Mouse (Mus musculus): Measurements from ENCODE around the gene Mecom.

Gene Mecom

DNA sequence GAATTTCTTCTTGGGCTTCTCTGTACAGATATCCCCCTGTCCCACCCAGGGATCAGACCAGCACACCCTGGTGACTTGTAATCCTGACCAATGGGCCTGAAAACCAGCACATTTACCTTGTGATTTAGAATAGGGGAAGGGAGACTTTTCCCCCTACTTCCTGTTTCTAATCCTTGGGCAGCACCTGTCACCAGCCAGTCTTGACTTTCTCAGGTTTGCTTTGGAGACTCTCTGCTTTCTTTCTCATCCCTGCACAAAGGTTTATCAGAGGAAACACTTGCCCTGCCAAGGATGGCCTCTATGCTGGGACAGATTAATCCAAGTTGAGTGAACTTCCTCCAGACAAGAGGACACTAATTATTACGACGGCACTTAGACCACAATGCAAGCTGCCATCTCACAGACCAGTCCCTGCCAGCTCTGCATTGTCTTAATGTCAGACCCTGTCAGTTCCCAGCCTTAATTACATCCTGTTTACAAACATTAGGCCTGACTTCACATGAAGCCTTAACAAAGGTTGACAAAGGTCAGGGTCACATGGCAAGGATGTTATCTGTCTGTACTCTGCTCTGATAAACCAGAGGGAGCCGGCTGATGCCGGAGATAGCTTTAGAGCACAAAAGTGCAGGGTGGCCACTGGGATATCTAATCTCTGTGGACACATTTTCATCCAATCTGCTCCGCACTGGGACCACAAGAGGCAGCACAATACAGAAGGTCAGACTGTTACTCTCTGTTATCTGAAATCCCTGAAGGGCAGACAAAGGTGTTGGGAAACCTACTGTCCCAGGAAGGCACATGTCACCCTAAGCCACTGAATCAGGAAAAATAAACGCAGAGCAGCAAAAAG lies 193.7 kb downstream of the Mecom start:
- DNase-seq (ENCODE audit: low spot score in 2 of 2): no peak

DNA sequence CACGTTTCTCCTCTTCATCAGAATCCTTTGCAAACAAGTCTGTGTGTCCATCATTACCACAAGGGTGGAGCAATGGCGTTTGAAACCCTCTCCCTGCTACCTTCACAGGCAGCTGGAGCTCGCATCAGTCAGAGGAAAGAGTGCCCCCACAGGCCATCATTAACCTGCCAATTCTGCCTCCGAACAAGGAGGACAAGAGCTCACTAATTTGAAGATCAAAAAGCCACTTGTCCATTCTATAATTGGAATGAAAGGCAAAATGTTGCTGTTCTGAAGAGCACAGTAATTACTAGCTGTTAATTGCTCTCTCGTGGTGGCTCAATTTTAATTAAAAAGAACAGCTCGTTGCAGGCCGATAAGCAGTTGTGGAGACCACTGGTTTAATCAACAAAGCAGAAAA lies 198.5 kb downstream of the Mecom start:
- no peak for DNase-seq (ENCODE audit: low spot score in 2 of 2)

DNA sequence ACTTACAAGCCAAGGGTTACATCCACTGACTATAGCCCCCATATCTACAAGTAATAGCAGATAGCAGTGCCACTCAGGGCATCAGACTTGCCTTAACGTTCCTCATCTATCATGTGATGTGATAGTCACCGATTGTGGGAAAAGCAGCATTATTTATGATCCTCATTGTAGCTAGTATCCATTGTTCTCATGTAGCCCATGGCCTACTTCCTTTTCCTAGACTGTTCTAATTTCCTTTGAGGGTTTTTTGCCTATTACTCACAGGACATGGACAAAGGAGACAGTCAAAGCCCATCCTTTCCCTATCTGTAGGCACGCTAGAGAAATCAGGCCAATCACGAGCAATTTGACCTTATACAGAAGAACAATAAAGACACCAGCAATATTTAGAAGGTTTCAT lies 203.7 kb downstream of the Mecom start:
- DNase-seq (ENCODE audit: low spot score in 2 of 2): no peak

DNA sequence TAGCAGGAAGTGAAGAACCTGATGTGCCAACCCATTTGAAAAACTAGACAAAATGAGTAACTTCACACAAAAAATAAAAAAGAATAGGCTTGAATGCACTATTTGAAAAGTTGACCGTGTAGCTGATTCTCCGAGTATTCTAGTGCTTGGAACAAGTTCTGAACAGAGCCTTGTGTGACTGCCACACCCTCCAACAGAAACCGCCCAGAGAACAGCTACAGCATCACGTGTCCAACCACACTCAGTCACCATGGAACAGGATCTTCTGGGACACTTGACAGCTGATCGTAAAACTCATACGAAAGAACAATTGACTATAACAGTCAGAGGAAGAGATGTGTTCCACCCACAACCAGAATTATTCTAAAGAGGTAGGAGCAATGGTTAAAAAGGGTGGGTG lies 215.5 kb downstream of the Mecom start:
- no peak for DNase-seq (ENCODE audit: low spot score in 2 of 2)

DNA sequence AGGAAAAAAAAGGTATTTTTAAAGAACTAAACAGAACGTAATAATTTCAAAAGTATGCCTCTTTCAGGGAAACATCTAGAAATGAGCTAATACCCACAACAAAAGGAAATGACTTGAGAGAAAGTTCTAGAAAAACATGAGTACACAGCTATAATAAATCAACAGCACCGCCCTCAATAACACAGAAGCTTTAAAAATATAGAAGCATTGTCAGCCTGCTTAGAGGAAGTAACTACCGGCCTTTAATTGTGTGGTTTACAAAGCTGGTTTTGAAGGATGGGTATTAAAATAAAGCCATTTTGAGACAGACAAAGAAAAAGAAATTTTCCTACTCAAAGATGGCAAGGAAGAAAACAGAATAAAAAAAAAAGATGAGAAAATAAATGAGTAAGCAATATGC lies 217.3 kb downstream of the Mecom start:
- DNase-seq (ENCODE audit: low spot score in 2 of 2): no peak

DNA sequence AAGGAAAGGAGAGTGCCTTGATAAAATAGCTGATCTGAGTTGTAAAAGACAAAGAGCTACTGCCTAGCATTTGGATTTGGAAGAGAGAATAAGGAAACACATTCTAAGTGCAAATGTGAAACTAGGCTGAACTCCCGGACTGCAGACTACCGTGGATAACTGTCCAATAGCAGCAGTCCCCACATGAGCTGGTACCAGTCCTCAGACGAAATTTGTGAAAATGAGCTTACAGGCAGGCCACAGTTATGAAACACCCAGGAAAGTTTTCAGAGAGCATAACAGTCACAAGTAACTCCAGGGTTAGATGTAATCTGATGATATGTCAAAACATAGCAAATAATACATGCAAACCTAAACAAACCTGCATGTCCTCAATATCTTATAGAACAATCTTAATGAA lies 217.8 kb downstream of the Mecom start:
- DNase-seq (ENCODE audit: low spot score in 2 of 2): no peak

DNA sequence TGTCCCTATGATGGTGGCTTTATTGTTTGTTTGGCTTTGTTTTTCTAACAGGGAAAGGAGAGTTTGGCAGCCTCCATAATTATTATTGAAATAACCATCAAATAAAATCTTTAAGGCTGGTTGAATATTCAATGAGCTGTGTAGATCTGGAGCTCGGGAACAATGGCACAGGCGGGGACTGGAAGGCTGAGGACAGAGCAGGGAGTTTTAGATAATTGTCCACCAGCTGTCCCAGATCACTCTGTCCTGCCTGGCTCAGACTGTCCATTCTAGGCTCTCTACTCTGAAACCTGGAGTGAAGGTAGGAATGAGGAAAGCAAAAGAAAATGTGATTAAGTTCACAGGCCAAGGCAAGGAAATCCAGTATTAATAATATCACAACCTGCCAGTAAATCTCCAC lies 232.9 kb downstream of the Mecom start:
- no peak for DNase-seq (ENCODE audit: low spot score in 2 of 2)

DNA sequence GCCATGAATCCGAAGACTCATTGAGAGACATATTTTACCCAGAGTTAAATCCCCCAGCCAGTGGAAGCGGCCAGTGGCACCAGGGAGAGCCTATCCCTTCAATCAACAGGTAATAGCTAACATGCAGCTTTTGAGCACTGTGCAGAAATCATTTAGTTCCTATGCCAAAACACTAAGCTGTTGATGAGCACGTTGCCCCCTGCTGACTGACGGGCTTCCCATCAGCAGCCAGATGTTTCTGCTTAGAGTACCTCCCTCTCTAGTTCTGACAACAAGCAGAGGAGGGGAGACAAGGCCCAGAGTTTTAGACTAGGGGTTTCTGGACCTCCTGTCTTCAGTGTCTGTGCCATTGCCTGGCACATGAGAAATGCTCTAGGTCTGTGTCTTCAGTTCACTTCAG lies 239.7 kb downstream of the Mecom start:
- DNase-seq (ENCODE audit: low spot score in 2 of 2): no peak

DNA sequence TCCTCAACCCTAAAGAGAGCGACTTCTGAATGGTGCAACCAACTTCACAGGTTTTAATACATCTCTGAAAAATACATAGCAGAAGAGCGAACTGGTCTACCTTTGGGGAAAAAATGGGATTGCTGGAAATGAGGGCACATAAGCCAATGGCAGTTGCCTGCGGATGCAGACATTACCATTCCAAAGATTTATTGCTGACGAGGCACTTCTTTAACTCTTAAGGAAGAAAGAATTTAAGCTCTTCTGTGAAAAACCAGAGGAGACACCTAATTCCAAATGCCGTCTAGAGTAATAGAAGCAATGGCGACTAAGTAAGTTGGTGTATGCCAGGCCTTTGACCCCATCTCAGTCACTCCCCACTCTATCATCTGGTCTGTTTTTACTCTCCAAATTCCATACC lies 240.2 kb downstream of the Mecom start:
- no peak for DNase-seq (ENCODE audit: low spot score in 2 of 2)

DNA sequence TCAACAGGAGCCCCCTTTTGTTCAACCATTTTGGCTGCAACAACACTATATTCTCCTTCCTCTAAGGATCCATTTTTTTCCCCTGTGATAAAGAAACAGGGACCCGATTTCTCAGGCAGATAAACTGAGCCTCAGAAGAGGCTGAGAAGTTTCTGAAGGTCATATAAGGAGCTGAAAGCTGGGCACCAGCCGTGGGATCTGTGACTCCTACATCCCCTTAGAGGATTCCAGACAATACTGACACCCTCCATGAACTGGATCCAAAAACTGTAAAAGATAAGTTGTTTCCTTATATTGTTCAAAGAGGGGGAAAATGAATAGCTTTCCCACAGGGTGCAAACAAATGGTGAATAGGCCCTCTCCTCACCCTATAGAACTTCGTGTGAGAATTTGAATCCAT lies 241.7 kb downstream of the Mecom start:
- no peak for DNase-seq (ENCODE audit: low spot score in 2 of 2)

DNA sequence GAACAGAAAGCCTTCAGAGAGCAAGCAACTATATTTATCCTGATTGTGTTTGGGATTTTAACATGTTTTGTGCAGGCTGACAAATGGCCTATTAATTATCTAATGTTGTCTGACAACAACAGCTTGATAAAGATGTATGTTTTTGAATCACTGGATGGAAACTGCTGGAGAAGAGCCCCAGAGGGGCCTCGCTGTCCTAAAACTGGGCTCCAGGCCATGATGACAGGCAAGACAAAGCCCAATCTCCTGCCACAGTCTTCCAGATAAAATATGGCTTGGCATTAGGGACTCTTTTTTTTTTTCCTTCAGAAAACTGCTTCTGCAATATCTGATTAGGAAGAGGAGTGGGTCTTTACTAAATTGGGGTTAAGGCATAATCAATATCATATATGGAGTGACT lies 248.3 kb downstream of the Mecom start:
- DNase-seq (ENCODE audit: low spot score in 2 of 2): no peak

DNA sequence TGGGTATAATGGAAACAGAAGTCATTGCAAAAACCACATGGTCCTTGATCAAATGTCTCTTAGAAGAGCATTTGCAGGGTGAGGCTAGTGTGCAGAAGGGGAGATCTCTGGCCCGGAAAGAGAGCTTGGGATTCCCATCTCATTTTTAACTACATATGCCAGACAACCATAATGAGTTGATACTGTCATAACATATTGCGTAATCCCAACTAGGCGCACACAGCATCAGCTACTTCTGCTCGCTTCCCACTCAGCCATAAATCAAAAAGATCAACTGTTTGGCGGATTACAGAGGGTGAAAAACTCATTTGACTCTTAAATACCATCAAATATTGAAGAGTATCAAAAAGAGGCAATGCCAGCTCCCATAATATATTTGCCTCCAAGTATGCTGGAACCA lies 253.4 kb downstream of the Mecom start:
- DNase-seq (ENCODE audit: low spot score in 2 of 2): no peak

DNA sequence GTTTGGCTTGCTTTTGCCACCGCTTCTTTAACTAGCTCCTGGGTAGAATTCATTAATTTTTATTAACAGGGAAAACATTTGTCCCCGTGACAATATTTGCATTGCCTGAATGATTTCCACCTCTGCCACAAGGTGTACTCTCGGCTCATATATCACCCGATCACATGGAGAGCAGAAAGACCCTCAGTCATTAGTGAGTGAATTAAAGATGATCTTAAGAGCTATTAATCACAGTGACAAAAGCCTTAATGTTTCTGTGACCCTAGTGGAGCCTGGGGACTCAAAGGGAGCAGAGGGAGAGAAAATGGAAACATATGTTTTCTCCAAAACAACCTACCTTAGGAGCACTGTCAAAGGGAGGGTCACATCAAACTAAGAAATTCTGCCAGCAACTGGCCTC lies 261.3 kb downstream of the Mecom start:
- DNase-seq (ENCODE audit: low spot score in 2 of 2): no peak

DNA sequence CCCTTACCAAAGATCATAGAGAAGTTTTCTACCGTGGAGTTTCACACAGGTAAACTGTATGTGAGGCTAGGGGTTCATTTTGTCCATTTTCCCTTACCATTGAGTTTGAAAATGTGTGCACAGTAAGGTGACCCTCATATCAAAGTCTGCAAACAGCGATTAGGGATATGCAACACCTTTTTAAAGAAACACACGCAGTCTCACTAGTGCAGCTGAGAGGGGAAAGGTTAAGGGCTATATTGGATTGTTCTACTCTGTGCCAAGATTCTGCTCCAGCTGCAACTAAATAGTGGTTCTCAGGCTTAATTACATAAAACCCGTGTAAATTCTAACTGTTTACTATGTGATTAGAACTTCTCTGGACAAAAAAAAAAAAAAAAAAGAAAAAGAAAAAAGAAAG lies 263.7 kb downstream of the Mecom start:
- DNase-seq (ENCODE audit: low spot score in 2 of 2): no peak

DNA sequence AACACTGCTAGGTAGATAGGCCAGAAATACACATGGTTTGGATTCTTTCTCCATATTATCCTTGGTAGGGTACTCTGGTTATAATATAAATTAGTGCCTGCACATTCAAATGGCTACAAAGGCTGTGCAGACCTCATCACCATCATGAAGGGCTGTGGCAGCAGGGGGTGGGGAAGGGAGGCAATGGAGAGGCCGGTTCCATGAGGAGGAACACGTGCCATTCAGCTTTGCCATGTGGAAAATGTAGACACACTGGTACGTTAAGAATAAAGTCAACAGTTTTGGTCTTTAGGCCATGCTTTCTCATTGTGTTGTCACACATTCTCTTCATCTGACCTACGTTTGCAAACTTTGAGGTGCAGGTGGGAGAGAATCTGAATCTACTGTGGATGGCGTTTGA lies 264.2 kb downstream of the Mecom start:
- DNase-seq (ENCODE audit: low spot score in 2 of 2): no peak

DNA sequence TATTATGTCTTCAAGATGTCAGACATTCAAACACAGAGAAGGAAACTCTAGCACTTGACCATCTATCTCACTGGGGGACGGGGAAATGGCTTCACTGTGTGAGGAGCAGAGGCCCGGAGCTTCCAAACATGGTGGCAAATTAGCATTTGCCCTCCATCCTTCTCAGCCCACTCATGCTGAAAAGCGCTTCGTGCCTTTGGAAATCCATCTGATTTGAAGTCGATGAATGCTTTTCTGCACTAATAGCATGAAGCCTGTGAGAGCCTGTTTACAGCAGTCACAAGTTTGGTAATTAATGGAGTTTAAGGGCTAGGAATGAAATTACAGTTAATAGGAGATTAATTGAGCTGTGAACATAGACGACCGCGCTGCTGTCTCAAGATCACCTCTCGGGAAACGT lies 270.2 kb downstream of the Mecom start:
- no peak for DNase-seq (ENCODE audit: low spot score in 2 of 2)

DNA sequence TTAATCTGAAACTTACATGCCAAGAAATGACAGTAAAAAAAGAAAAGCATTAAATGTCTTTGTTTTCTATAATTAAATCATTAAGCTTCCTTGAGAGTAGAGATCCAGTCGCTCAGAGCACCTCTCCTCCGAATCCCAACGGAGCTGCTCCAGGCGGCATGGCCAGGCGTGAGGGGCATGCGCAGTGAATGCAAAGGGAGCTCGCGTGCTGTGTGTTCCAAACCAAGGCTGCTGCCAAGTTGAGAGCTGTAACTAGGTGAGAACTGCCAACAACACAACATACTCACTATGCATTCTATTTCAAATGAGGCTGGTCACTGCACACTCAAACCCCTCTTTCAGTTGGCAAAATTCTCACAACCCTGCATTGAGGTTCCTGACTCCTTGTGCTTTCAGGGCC lies 271.7 kb downstream of the Mecom start:
- DNase-seq (ENCODE audit: low spot score in 2 of 2): no peak

DNA sequence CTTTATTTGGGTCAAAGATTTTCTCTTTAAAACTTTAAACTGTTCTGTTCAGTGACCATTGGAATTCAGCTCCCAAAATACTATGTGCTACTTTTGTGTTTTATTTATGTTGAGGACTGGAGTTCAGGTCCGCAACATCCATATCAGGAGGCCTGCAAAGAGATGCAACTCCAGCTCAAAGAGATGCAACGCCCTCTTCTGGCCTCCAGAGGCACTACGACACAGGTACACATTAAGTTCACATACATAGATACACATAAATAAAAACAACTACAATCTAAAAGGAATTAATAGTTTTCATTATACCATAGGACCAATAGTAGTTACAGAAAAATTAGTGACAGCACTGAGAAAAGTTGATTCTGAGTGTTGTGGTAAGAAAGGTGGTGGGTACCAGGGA lies 278.6 kb downstream of the Mecom start:
- no peak for DNase-seq (ENCODE audit: low spot score in 2 of 2)

DNA sequence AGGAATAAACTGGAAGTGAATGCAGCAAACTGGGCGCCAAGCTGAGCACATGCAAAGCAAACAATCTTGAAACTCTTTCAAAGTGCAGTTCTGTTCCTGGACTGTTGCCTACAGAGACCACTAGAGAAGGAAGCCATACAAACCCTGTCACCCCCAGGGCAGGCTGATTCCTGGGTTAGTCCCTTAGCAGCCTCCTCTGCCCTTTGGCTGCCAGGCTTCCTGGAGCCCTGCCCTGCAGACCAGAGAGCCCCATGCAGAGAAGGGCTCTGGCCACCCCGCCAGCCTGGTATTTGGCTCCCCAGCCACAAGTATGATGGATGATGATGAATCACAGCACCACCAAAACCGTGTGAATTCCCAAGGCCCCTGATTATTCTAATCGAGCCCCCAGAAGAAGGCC lies 286.9 kb downstream of the Mecom start:
- no peak for DNase-seq (ENCODE audit: low spot score in 2 of 2)

DNA sequence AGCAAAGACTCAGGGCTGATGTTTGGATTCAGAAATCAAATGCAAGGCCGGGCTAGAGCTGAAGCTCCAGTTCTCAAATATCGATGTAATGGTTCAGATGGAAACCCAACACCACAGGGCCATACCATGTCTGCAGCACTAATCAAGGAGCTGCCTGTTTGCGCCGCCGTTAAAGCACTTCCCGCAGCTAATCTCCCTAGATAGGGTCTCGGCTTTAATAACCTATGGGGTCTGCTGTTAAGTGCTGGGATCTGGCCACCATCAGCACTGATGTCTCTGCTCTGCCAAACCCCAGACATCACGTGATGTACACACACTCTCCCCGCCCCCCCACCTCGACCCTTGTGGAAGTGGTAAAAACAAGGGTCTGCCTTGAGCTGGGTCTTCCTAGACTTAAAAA lies 289.4 kb downstream of the Mecom start:
- DNase-seq (ENCODE audit: low spot score in 2 of 2): no peak

DNA sequence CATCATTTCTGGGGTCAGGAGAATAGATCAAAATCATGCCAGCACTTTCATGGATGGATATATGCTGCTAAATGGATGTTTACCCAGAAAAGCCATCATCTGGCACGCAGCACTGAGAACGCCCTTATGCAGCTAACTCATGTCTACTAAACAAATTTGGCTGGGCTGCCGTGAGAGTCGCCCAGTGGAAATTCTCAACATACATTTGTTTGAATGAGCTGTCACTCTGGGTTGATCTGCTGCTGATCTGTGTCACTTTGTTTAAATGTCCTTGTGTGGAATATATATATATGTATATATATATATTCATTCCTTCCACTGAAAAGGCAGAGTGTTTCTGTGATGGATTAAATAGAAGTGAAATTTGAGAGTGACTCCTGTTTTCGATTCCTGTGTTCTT lies 290.0 kb downstream of the Mecom start:
- no peak for DNase-seq (ENCODE audit: low spot score in 2 of 2)

DNA sequence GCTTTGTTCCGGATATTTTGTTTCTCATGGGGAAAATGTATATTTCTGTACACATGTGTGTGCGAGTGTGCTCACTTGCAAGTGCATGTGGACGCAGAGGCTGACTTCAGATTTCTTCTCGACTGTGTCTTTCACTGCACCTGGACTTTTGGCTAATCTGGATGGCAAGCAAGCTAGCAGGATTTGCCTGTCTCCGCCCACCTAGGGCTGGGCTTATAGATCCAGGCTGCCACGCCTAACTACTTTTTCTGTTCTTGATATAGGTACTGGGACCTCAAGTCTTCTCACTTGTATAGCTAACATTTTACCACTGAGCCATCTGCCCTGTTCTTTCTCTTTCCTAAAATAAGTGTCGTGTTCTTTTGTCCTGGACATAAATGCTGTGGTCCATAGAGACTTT lies 290.9 kb downstream of the Mecom start:
- no peak for DNase-seq (ENCODE audit: low spot score in 2 of 2)

DNA sequence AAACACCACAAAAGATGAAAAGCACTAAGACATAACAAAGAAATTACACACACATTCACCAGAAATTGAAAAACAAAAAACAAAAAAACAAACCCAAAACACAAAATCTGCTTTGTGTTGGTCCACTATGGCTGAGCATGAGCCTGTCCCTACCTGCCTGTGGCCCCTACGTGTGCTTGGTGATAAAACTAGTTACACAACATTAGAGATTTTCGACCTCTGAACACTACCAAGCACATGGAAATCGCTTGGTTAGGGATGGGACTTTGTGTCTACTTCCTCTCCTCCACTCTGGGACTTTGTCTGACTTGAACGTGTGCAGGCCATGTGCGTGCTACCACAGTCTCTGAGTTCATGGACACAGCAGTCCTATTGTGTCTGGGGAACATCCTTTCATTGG lies 292.0 kb downstream of the Mecom start:
- DNase-seq (ENCODE audit: low spot score in 2 of 2): no peak

DNA sequence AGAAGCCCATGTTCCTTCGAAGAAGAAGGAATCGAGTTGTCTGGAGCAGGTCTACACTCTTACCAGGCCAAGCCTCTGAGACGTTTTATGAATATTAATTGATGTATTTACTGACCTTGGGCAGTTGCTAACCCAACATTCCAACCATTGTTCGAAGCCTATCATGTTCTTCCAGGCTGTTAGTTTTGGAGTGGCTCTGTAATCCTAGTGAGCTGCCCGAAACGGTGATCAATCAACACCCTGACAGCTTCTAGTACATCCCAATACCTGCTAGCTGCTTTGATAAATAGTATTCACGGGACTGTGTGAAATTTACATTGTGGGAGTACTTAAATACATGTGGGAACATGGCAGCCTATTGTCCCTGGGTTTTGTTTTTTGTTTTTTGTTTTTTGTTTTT lies 293.4 kb downstream of the Mecom start:
- no peak for DNase-seq (ENCODE audit: low spot score in 2 of 2)

All from frontal cortex, postnatal 25 days (tissue).